Mouse (Mus musculus): ENCODE results near the gene Rpain. TPM values are rescaled to one million over a fixed set of nuclear protein-coding genes. Genes with fewer than 3 reads are reported as not detected.

Rpain gene
- total RNA-seq (2014; fragmentation: Nextera tagmentation) (97.4 and 159 TPM in 2 replicates), total RNA-seq (2017) (26.1 and 40.1 TPM in 2 replicates)

GRCm38 (mm10) chr11:70969821-70970559 lies at the start of gene Rpain, which contains the start of gene Nup88:
Gene Rpain (plus strand): TSS chr11:70970213.
Gene Nup88 (minus strand): TSS chr11:70969973.
- ATAC-seq (replicated peaks; ENCODE audit: low FRiP score, low TSS enrichment, poor library complexity, severe bottlenecking) = peak; percentile 76

GRCm38 (mm10) chr11:70931461-70931860 lies 38.6 kb upstream of the Rpain start:
- no peak for ATAC-seq (replicated peaks; ENCODE audit: low FRiP score, low TSS enrichment, poor library complexity, severe bottlenecking)

GRCm38 (mm10) chr11:70935316-70935715 lies 34.7 kb upstream of the Rpain start:
- 0 out of 2 replicates have a peak, but pooled peaks have one; percentile 55 for ATAC-seq (replicated peaks; ENCODE audit: low FRiP score, low TSS enrichment, poor library complexity, severe bottlenecking)

GRCm38 (mm10) chr11:70942596-70942995 lies 27.4 kb upstream of the Rpain start:
- no peak for ATAC-seq (replicated peaks; ENCODE audit: low FRiP score, low TSS enrichment, poor library complexity, severe bottlenecking)

GRCm38 (mm10) chr11:70943651-70944050 lies 26.4 kb upstream of the Rpain start:
- no peak for ATAC-seq (replicated peaks; ENCODE audit: low FRiP score, low TSS enrichment, poor library complexity, severe bottlenecking)

- ATAC-seq (replicated peaks; ENCODE audit: low FRiP score, low TSS enrichment, poor library complexity, severe bottlenecking) = no peak
These were observed 24.8 kb upstream of the Rpain start for GRCm38 (mm10) chr11:70944935-70945817.

GRCm38 (mm10) chr11:70954711-70955110 lies 15.3 kb upstream of the Rpain start:
- ATAC-seq (replicated peaks; ENCODE audit: low FRiP score, low TSS enrichment, poor library complexity, severe bottlenecking) = no peak

- peak; percentile 74 for ATAC-seq (replicated peaks; ENCODE audit: low FRiP score, low TSS enrichment, poor library complexity, severe bottlenecking)
These were observed 9.0 kb upstream of the Rpain start for GRCm38 (mm10) chr11:70960786-70961554.

- ATAC-seq (replicated peaks; ENCODE audit: low FRiP score, low TSS enrichment, poor library complexity, severe bottlenecking) = no peak
These were observed 5.6 kb upstream of the Rpain start for GRCm38 (mm10) chr11:70964222-70964907.

GRCm38 (mm10) chr11:70969271-70969794 lies 680 bp upstream of the Rpain start:
- ATAC-seq (replicated peaks; ENCODE audit: low FRiP score, low TSS enrichment, poor library complexity, severe bottlenecking) = 0 out of 2 replicates have a peak, but pooled peaks have one; percentile 3

GRCm38 (mm10) chr11:70970560-70971540 lies 837 bp downstream of the Rpain start:
- ATAC-seq (replicated peaks; ENCODE audit: low FRiP score, low TSS enrichment, poor library complexity, severe bottlenecking) = peak; percentile 72

GRCm38 (mm10) chr11:70972586-70972985 lies 2.6 kb downstream of the Rpain start:
- no peak for ATAC-seq (replicated peaks; ENCODE audit: low FRiP score, low TSS enrichment, poor library complexity, severe bottlenecking)

- ATAC-seq (replicated peaks; ENCODE audit: low FRiP score, low TSS enrichment, poor library complexity, severe bottlenecking) = 0 out of 2 replicates have a peak, but pooled peaks have one; percentile 26
These were observed 3.9 kb downstream of the Rpain start for GRCm38 (mm10) chr11:70973947-70974346.

- no peak for ATAC-seq (replicated peaks; ENCODE audit: low FRiP score, low TSS enrichment, poor library complexity, severe bottlenecking)
These were observed 5.2 kb downstream of the Rpain start for GRCm38 (mm10) chr11:70975193-70975592.

- no peak for ATAC-seq (replicated peaks; ENCODE audit: low FRiP score, low TSS enrichment, poor library complexity, severe bottlenecking)
These were observed 7.3 kb downstream of the Rpain start for GRCm38 (mm10) chr11:70977293-70977692.

- no peak for ATAC-seq (replicated peaks; ENCODE audit: low FRiP score, low TSS enrichment, poor library complexity, severe bottlenecking)
These were observed 10.2 kb downstream of the Rpain start for GRCm38 (mm10) chr11:70980232-70980631.

GRCm38 (mm10) chr11:70980751-70981510 lies 10.9 kb downstream of the Rpain start:
- ATAC-seq (replicated peaks; ENCODE audit: low FRiP score, low TSS enrichment, poor library complexity, severe bottlenecking) = no peak
